Mouse (Mus musculus) embryo, embryonic 11.5 days (tissue): ENCODE results near the gene Creb5.

Source experiments
- DNase-seq: peaks from one replicate; pipeline ENCODE4 v3.0.0-alpha.2; 2012; ENCODE audit warnings: low read depth, low spot score

Creb5 gene

DNA sequence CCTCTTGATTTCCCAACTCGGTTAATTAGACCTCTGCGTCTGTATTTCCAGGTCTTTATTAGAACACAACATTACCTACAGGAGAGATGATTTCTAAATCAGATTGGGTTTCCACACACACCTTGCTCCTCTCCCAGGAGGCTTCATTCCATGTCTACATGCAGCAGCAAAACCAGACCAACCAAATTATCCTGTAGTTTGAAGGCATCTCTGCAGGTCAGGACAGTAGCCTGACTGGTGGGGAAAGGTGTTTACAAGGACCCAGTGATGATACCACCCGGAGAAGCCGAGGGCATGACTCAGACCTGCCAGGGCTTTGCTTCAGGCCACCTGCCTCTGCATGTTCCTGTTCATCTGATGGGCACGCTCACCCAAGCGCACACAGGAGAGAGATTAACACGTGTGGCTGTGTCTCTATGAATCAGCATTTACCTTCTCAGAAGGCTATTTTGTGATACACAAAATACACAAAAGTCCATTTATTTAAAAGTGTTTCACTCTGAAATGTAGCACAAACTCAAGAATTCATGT lies 355.8 kb downstream of the Creb5 start:
- DNase-seq = no peak

- no peak for DNase-seq
Measured at GRCm38 (mm10) chr6:53643481-53643880, 356.4 kb downstream of the Creb5 start.

- no peak for DNase-seq
Measured at GRCm38 (mm10) chr6:53644056-53644455, 357.0 kb downstream of the Creb5 start.

GRCm38 (mm10) chr6:53644971-53645370 lies 357.9 kb downstream of the Creb5 start:
- no peak for DNase-seq

DNA sequence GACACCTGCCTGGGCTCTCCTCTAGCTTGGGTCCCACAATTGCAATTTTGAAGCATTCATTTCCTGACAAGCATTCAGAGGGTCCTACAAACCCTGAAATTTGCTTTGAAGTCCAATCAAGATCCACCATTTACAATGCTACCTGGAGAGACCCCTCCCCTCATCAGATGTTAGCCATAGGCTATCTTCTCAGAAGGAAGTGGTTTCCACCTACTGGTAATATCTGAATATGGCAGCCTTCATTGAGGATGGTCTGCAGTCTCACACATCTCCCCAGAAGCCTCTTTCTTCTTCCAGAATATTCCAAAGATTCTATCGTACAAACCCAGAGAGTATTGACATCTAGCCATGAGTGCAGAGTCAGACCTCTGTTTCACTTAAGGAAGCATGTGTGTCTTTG lies 362.7 kb downstream of the Creb5 start:
- DNase-seq = no peak

DNA sequence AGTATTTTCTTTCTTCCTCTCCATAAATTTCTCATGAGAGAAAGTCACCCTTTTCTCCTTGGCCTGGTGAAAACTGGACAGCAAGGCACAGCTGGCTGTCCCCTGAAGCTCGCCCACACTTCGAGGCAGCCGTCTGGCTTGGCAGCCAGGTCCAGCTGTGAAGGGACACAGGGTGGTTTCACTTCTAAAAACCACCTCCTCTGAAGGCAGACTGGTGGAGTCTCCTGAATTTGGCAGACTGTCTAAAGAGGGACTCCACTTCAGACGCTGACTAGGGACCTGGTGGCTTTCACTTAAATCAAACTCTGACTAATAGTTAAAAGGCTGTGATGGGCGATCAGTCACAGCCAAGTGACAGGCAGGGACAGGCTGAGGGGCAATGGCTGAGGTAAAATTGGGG lies 365.6 kb downstream of the Creb5 start:
- DNase-seq = no peak

DNA sequence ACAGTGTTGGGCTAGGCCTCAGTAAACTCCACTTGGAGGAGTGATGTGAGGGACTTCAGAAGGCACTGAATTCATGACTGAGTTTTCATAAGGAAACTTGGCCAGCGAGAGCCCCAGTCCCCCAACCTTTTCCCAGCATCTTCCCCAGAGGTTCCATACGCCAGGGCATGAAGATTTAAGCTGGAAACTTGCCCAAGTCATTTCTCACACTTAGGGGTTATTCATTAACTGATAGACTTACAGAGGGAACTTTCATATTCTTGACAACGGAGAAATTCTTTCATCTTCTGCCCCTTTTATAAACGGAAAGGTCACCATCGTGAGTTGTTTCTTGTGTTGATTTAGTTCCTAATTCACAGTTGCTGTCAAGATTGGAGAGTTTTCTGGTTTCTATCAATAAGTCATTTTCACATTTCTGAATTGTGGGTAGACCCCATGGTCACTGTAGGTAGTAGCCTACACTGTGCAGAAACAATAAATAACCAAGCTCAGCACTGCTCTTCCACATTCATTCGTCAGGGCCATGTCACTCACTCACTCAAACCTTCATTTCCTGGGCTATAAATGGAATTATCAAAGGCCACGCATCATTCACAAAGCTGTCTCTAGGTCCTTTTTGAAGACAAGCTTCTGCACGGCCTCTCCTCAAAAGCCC lies 366.8 kb downstream of the Creb5 start:
- no peak for DNase-seq

- DNase-seq = no peak
Measured at GRCm38 (mm10) chr6:53654361-53654824, 367.3 kb downstream of the Creb5 start.

GRCm38 (mm10) chr6:53656466-53656865 lies 369.4 kb downstream of the Creb5 start:
- no peak for DNase-seq

DNA sequence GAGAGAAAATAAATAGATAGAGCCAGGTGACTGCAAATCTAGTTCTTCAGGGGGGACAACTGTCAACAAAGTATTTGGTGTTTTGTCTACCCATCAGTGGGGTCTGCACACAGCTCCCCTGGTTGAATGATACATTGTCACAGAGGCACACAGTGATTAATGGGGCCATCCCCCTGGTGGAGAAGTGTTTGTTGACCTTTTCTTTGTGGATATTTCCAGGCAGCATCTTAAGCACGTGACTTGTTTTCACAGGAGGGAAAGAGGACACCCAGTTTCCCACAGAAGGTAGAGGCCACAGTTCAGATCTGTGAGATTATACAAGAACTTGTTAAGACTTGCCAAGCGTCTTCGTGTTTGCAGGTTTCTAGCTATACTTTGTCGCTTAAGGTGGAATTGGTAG lies 370.4 kb downstream of the Creb5 start:
- no peak for DNase-seq

GRCm38 (mm10) chr6:53662858-53663833 lies 376.1 kb downstream of the Creb5 start:
- no peak for DNase-seq

- DNase-seq = no peak
Measured at GRCm38 (mm10) chr6:53664759-53665158, 377.7 kb downstream of the Creb5 start.

DNA sequence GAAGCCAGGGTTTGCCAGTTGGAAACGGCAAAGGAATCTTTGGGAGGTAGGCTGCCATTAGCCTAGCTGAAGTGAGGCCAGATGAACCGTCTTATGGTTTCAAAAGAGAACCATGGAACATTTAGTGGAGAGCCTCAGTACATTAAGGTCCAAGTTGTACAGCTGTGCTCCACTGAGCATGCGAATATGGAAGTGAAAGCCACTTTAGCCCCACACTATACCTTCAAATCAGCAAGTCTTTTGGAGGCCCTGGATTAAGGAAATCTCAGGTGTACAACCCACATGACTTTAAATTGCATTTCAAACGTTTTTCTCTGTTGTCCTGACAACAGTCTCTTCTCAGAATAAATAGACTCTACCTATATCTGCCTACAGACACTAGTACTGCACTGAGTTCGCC lies 379.4 kb downstream of the Creb5 start:
- DNase-seq = no peak

- DNase-seq = no peak
Measured at GRCm38 (mm10) chr6:53678307-53678706, 391.2 kb downstream of the Creb5 start.

- DNase-seq = no peak
Measured at GRCm38 (mm10) chr6:53680046-53680445, 393.0 kb downstream of the Creb5 start.

GRCm38 (mm10) chr6:53684416-53684815 lies 397.3 kb downstream of the Creb5 start:
- no peak for DNase-seq

DNA sequence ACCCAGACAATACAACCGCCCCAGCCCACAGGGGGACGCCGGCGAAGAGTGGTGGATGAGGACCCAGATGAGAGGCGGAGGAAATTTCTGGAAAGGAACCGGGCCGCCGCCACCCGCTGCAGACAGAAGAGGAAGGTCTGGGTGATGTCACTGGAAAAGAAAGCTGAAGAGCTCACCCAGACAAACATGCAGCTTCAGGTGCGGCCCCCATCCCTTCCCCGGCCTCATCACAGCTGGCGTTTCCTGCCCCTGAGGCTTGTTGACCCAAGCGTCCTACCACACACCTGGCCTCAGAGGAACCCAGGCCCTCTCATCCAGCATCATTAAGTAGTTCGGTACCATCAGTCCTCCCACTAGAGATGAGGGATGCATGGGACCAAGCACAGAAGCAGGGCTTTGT lies 398.3 kb downstream of the Creb5 start:
- no peak for DNase-seq

GRCm38 (mm10) chr6:53688762-53689477 lies 401.9 kb downstream of the Creb5 start:
- DNase-seq = peak; percentile 20

GRCm38 (mm10) chr6:53691006-53691405 lies 403.9 kb downstream of the Creb5 start:
- no peak for DNase-seq

GRCm38 (mm10) chr6:53695216-53695615 lies 408.1 kb downstream of the Creb5 start:
- no peak for DNase-seq

DNA sequence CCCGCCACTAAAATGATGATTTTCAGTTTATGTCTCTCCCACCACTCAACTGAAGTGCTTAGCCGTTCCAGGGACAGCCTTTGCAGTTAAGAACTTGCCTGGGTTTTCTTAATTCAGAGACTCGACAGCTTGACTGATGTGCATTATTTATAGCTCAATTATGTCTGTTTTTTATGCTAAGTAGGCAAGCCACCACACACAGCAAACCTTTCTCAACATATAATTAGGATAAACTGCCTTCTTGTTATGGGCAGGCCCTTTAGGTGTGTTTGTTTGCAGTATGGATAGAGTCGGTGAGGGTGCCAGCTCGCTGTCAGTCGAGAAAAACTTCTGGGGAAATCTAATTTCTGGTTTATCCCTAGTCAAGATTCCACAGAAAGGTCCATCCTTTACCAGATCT lies 409.4 kb downstream of the Creb5 start:
- DNase-seq = no peak

GRCm38 (mm10) chr6:53696921-53697320 lies 409.9 kb downstream of the Creb5 start:
- DNase-seq = no peak
